Mouse (Mus musculus) embryonic facial prominence, embryonic 12.5 days (tissue): Measurements from ENCODE around the gene Camta2. TPM values are rescaled to one million over a fixed set of nuclear protein-coding genes. Genes with fewer than 3 reads are reported as not detected.

Source experiments
- ATAC-seq: fragments of 200-750 bp; cut with Nextera tagmentation; 2 replicates; pipeline ENCODE4 v1.8.0; 2017; ENCODE audit not compliant: insufficient number of reproducible peaks, insufficient read depth, low FRiP score, low TSS enrichment
- H3K27ac ChIP-seq: fragments of 300-500 bp; sonication (generic); 2 replicates; pipeline ENCODE4 v1.5.1; 2016; ENCODE audit warnings: mild to moderate bottlenecking
- H3K27me3 ChIP-seq: fragments of 300-500 bp; sonication (generic); 2 replicates; pipeline ENCODE4 v1.6.1; 2016; ENCODE audit warnings: mild to moderate bottlenecking, moderate library complexity
- H3K36me3 ChIP-seq: fragments of 300-500 bp; sonication (generic); 2 replicates; pipeline ENCODE4 v1.6.1; 2016; ENCODE audit warnings: mild to moderate bottlenecking
- H3K4me1 ChIP-seq: fragments of 300-500 bp; sonication (generic); 2 replicates; pipeline ENCODE4 v1.6.1; 2016
- H3K4me2 ChIP-seq: fragments of 300-500 bp; sonication (generic); replicated peaks from 2 replicates; pipeline ENCODE4 v1.6.1; 2016; ENCODE audit warnings: mild to moderate bottlenecking, moderate library complexity
- H3K4me3 ChIP-seq: fragments of 300-500 bp; sonication (generic); 2 replicates; pipeline ENCODE4 v1.5.1; 2016; ENCODE audit warnings: mild to moderate bottlenecking
- H3K9ac ChIP-seq: fragments of 300-500 bp; sonication (generic); 2 replicates; pipeline ENCODE4 v1.6.1; 2016; ENCODE audit warnings: mild to moderate bottlenecking, moderate library complexity
- H3K9me3 ChIP-seq: fragments of 300-500 bp; sonication (generic); 2 replicates; pipeline ENCODE4 v1.6.1; 2016; ENCODE audit warnings: mild to moderate bottlenecking, moderate library complexity
- WGBS: fragments of 180-500 bp; shearing (Covaris S2); methylation state at CpG from one replicate; pipeline ENCODE4 v1.1.7; 2016; 5-methylcytosine and 5-hydroxymethylcytosine counted together
- polyA plus RNA-seq: library from polyadenylated mRNA; unstranded; fragments of >200 nt; fragmentation: Nextera tagmentation; extraction: Ambion mirVana; gene quantifications from 2 replicates; pipeline ENCODE4 v1.2.1, GENCODE M21; 2016

Gene Camta2
- polyA plus RNA-seq = 12.0 and 12.3 TPM in 2 replicates

DNA sequence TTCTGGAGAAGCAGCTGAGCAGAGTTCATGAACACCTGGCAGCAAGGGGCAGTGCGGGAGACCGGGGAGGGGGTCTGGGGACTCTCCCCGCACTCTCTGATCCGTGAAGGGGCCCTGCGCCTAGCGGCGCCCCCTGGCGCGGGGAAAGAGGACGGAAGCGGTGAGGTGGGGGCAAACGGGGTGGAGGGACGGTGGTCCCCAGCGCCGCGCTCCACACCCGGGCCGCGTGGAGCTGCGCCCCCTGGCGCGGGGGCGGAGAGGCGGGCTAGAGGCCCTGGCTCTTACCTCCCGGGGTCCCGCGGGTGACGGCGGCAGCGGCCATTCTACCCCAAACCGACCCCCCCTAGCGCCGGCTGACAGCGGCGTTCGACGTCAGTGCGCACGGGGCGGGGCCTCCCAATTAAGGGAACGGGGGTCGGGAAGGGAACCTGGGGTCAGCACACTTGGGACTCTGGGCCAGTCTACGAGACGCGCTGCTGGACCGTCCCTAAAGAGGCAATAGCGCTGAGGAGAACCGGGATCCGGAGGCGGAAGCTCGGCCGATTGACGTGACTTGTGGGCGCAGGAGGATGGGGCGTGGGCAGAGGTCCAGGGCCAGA is at the start of gene Camta2:
Camta2 (minus strand) TSS at position 505 of the 599 bp plus-strand sequence.
- ATAC-seq = peak; percentile 82
- no peaks in the 10 kb centered on the region for H3K27me3 ChIP-seq
- 0% methylated on average over 52 of the region's 55 CpGs for WGBS
- H3K27ac ChIP-seq = peak within 1 kb of the TSS; percentile 82
- peak within 1 kb of the TSS; percentile 78 for H3K9ac ChIP-seq
- peaks cover 25% of the 10 kb centered on the region for H3K36me3 ChIP-seq
- peaks cover 17% of the 10 kb centered on the region for H3K4me1 ChIP-seq
- H3K9me3 ChIP-seq = no peaks in the 10 kb centered on the region
- peak within 1 kb of the TSS; percentile 90 for H3K4me2 ChIP-seq
- peak within 1 kb of the TSS; percentile 87 for H3K4me3 ChIP-seq

DNA sequence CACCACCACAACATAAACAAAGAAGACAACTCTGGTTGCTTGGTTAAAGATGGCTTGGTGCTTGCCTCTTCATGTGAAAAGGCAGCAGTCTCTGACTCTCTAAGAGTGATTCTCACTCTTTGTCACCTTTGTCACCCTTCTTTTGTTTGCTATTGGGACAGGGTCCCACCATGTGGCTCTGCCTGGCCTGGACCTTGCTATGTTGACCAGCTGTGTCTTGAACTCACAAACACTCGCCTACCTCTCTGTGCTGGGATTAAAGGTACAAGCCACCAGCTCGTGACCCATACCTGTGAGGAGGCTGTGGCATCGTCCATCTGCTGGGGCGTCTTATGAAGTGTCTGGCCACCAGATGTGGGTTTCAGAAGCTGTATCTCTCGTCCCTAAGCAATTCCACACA is 45.4 kb upstream of the Camta2 start:
- no peaks in the 10 kb centered on the region for H3K4me1 ChIP-seq
- no peak for ATAC-seq
- WGBS = 51% methylated on average over 5 of the region's 5 CpGs

DNA sequence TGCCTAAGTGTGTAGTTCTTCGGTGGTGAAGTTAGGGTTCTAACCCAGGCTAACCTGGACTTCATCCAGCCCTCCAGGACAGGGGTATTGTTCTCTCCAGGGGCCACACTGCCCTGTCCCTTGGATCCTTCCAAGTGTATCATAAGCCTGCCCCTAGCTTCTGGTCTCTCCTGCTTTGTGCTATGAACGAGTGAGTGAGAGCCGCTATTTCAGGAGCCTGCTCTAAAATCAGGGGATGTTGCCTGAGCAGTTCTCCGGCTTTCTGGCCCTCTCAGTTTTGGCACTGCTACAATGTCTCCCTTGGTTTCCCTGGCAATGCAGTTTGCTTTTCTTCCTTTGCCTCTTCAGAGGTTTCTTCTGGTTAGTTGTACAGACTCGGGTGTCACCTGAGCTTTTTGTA is 43.3 kb upstream of the Camta2 start:
- no peak for ATAC-seq
- H3K9ac ChIP-seq = no peak overlapping the region
- H3K27ac ChIP-seq = no peak overlapping the region
- no peaks in the 10 kb centered on the region for H3K9me3 ChIP-seq
- no peaks in the 10 kb centered on the region for H3K4me1 ChIP-seq
- WGBS = 69% methylated on average over 5 of the region's 5 CpGs
- H3K27me3 ChIP-seq = no peaks in the 10 kb centered on the region
- H3K36me3 ChIP-seq = peaks cover 33% of the 10 kb centered on the region
- no peak overlapping the region for H3K4me2 ChIP-seq
- no peak overlapping the region for H3K4me3 ChIP-seq

More for the DNA sequence above, 45.4 kb upstream of the Camta2 start:
- Histone ChIP-seq H3K4me2 (no peak overlapping the region), H3K27ac (no peak overlapping the region), H3K27me3 (no peaks in the 10 kb centered on the region), H3K36me3 (peaks cover 12% of the 10 kb centered on the region), H3K9me3 (no peaks in the 10 kb centered on the region), H3K4me3 (no peak overlapping the region), H3K9ac (no peak overlapping the region)

DNA sequence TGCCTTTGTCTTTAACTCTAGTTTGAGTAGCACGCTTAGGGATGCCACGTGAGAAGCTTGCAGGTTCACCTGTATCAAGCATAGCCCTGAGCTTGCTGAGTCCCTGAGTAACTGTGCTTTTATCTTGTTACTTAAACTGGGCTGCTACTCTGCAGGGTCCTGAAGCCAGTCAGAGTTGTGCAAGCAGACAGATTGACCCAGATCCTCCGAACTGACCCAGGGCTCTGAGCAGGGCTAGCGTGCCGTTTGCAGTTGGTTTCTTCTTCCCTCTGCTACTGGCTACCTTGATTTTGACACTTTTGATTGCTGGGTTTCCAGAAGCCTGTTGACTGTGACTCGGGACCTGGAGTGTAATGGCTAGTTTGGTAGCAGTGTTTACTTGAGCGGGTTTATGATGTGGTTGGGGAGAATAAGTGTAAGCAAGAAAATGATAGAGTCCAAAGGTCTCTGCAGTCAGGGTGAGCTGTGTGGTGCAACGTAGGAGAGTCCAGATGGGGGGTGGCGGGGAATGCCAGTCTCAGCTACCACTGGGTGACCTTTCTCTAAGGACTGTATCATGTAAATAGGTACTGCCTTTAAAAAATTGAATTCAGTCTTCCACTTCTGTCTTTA is 42.6 kb upstream of the Camta2 start:
- Histone ChIP-seq H3K9ac (no peak overlapping the region), H3K27ac (no peak overlapping the region), H3K36me3 (peaks cover 40% of the 10 kb centered on the region), H3K4me3 (no peak overlapping the region), H3K4me2 (no peak overlapping the region), H3K4me1 (no peaks in the 10 kb centered on the region), H3K9me3 (no peaks in the 10 kb centered on the region), H3K27me3 (no peaks in the 10 kb centered on the region)
- no peak for ATAC-seq
- 80% methylated on average over 9 of the region's 9 CpGs for WGBS

DNA sequence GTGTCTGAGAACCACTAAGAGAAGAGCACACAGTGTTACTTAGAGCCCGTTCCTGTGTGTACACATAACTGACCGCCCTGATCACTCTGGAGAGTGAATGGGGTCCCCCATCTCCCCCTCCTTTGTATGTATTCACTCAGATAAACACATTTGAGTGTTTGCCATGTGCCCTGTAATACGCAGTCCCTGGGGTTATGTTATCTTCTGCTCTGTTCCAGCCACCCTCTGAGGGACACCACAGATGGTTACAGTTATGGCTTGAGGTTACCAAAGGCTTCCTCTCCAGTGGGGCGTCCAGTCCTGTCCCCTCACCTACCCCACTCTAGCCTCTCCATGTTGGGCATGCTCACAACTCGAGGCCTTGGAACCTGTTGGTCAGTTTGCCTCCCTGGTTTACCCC is 39.5 kb upstream of the Camta2 start:
- WGBS = 83% methylated on average over 5 of the region's 5 CpGs
- Histone ChIP-seq H3K9ac (no peak overlapping the region), H3K27me3 (no peaks in the 10 kb centered on the region), H3K36me3 (peaks cover 71% of the 10 kb centered on the region), H3K9me3 (no peaks in the 10 kb centered on the region), H3K27ac (no peak overlapping the region), H3K4me1 (no peaks in the 10 kb centered on the region), H3K4me3 (no peak overlapping the region), H3K4me2 (no peak overlapping the region)
- no peak for ATAC-seq

DNA sequence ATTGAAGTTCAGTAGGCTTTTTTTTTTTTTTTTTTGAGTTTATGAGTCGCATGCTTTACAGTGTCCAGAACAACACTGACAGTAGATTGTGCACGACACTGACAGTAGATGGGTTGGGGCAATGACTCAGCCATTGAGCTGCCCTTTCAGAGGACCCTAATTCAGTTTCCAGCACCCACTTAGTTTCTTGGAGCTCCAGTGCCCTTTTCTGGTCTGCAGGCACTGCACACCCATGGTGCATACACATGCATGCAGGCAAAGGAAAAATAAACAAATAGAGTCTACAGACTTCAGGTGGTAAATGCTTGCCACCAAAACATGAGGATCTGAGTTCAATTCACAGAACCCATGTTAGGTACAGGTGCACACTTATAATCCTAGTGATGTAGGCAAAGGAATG is 38.7 kb upstream of the Camta2 start:
- no peak for ATAC-seq
- WGBS = 93% methylated on average over 2 of the region's 2 CpGs
- Histone ChIP-seq H3K9me3 (no peaks in the 10 kb centered on the region), H3K27ac (no peak overlapping the region), H3K9ac (no peak overlapping the region), H3K36me3 (peaks cover 78% of the 10 kb centered on the region), H3K4me1 (no peaks in the 10 kb centered on the region), H3K27me3 (no peaks in the 10 kb centered on the region), H3K4me2 (no peak overlapping the region), H3K4me3 (no peak overlapping the region)

DNA sequence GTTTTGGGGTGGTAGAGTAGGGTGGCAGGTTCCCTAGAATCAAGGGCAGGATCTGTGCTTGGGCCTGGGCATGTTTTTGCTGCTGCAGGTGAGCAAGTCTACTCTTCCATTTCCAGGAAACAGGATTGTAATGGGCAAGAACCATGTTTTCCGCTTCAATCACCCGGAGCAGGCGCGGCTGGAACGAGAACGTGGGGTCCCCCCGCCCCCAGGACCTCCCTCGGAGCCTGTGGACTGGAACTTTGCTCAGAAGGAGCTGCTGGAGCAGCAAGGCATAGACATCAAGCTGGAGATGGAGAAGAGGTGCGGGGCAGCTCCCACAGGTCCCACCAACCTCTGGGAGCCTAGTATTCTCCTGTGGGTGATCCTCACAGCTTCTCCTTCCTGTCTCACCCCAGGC is 36.8 kb upstream of the Camta2 start:
- H3K27ac ChIP-seq = no peak overlapping the region
- WGBS = 96% methylated on average over 9 of the region's 9 CpGs
- ATAC-seq = no peak
- no peaks in the 10 kb centered on the region for H3K4me1 ChIP-seq
- H3K36me3 ChIP-seq = peaks cover 95% of the 10 kb centered on the region
- no peaks in the 10 kb centered on the region for H3K9me3 ChIP-seq
- H3K9ac ChIP-seq = no peak overlapping the region
- no peak overlapping the region for H3K4me3 ChIP-seq
- H3K4me2 ChIP-seq = no peak overlapping the region
- H3K27me3 ChIP-seq = no peaks in the 10 kb centered on the region

DNA sequence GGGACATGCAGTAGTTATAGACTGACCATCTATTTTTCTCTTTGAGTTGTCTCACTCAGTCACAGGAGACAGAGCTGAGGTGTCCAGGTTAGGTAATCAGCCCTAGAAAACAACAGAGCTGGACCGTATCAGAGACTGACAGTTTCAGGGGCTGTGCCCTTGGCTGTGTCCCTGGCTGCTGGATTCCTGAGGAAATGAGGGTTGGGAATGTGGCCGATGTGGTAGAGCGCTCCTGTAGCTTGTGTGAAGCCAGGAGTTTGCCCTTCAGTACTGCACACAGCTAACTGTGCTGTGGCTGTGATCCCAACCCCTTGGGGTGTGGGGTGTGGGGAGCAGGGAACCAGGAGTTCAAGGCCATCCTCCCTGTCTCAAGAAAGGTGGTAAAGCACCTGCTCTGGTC is 33.2 kb upstream of the Camta2 start:
- Histone ChIP-seq H3K4me3 (no peak overlapping the region), H3K27ac (no peak overlapping the region), H3K36me3 (peaks cover 99% of the 10 kb centered on the region), H3K4me2 (no peak overlapping the region), H3K9me3 (no peaks in the 10 kb centered on the region), H3K4me1 (no peaks in the 10 kb centered on the region), H3K27me3 (no peaks in the 10 kb centered on the region), H3K9ac (no peak overlapping the region)
- 94% methylated on average over 3 of the region's 3 CpGs for WGBS
- ATAC-seq = no peak

DNA sequence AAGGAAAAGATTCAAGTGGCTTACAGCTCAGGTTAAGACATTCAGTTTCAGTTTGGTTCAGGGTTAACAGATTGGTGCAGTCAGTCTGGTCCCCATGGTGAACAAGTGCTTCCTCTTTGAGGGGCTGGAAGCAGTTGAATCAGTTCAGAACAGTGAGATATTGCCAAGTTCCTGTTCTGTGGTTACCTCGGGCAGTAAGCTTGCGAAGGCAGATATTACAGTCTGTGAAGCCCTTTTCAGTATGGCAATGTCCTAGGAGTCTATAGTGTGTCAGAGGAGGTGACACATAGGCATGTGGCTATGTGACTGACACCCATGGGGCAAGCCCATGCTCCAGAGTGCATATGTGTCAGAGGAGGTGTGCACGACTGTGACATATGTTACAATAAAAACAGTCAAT is 32.7 kb upstream of the Camta2 start:
- ATAC-seq = no peak
- WGBS = 91% methylated on average over 3 of the region's 3 CpGs

DNA sequence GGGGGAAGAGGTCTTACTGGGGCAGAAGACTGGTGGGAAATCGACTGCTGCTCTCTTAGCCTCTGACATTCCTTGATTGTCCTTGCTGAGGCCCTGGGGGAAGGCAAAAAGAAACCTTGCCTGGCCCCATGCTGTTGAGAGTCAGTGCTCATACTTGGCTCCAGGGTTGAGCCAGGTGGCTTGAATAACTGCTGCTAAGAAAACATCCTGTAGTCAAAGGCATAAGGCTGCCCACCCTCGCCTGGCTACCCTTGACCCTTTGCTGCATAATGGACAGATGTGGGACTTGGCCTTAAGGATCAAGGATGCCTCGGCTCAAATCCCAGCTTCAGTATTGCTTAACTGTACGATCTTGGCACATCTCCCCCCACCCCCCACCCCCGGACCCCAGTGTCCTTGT is 30.6 kb upstream of the Camta2 start:
- Histone ChIP-seq H3K4me1 (no peaks in the 10 kb centered on the region), H3K4me2 (no peak overlapping the region), H3K27me3 (no peaks in the 10 kb centered on the region), H3K9ac (no peak overlapping the region), H3K4me3 (no peak overlapping the region), H3K36me3 (peaks cover 79% of the 10 kb centered on the region), H3K27ac (no peak overlapping the region), H3K9me3 (no peaks in the 10 kb centered on the region)
- no peak for ATAC-seq
- WGBS = 61% methylated on average over 5 of the region's 5 CpGs

More for the DNA sequence above, 32.7 kb upstream of the Camta2 start:
- no peak overlapping the region for H3K27ac ChIP-seq
- H3K36me3 ChIP-seq = peaks cover 97% of the 10 kb centered on the region
- no peaks in the 10 kb centered on the region for H3K9me3 ChIP-seq
- H3K9ac ChIP-seq = no peak overlapping the region
- no peaks in the 10 kb centered on the region for H3K27me3 ChIP-seq
- no peak overlapping the region for H3K4me2 ChIP-seq
- H3K4me3 ChIP-seq = no peak overlapping the region
- no peaks in the 10 kb centered on the region for H3K4me1 ChIP-seq

DNA sequence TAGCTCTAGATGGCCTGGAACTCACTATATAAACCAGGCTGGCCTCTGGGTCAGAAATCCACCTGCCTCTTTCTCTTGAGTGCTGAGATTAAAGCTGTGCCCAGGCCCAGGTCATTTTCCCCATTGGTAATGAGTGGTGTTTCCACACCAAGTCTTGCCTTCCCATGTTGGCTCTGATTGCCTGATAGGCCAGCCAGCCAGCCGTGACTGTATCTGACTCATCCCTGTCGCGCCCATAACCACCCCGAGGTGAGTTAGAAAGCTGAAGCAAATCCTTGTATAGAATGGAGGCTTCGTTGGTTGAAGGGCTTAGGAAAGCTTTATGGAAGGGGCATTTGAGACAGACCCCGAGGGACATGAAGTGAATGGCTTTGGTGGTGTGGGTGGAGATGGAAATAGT is 27.9 kb upstream of the Camta2 start:
- no peak for ATAC-seq
- H3K9ac ChIP-seq = no peak overlapping the region
- no peaks in the 10 kb centered on the region for H3K9me3 ChIP-seq
- no peak overlapping the region for H3K4me3 ChIP-seq
- H3K36me3 ChIP-seq = peaks cover 74% of the 10 kb centered on the region
- H3K27ac ChIP-seq = no peak overlapping the region
- 84% methylated on average over 6 of the region's 6 CpGs for WGBS
- H3K4me1 ChIP-seq = no peaks in the 10 kb centered on the region
- H3K27me3 ChIP-seq = no peaks in the 10 kb centered on the region
- no peak overlapping the region for H3K4me2 ChIP-seq

DNA sequence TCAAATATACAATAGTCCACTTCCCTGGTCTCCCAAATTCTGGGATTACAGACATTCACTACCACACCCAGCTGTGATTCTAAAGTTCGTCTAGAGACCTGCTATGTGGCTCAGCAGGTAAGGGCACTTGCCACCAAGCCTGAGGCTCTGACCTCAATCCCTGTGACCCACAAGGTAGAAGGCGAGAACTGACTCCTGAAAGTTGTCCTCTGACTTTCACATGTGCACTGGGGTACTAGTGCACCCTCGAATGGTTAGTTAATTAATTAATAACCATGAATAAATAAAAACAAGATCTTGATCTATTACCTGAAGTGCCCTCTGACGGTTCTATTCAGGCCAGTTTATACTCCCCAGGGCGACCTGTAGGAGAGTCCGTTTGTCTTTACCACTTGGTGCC is 25.3 kb upstream of the Camta2 start:
- H3K36me3 ChIP-seq = peaks cover 71% of the 10 kb centered on the region
- H3K9me3 ChIP-seq = no peaks in the 10 kb centered on the region
- no peaks in the 10 kb centered on the region for H3K27me3 ChIP-seq
- no peak overlapping the region for H3K4me3 ChIP-seq
- H3K9ac ChIP-seq = no peak overlapping the region
- H3K4me2 ChIP-seq = no peak overlapping the region
- ATAC-seq = no peak
- H3K4me1 ChIP-seq = no peaks in the 10 kb centered on the region
- WGBS = 88% methylated on average over 6 of the region's 6 CpGs
- H3K27ac ChIP-seq = no peak overlapping the region
